Mouse (Mus musculus): ENCODE data around the gene Il9r.
"Not testable (repeated sequence)": the region's sequence is repeated elsewhere in the genome, so short reads cannot be mapped to it uniquely, and the experiment has no call there.

Il9r gene

DNA sequence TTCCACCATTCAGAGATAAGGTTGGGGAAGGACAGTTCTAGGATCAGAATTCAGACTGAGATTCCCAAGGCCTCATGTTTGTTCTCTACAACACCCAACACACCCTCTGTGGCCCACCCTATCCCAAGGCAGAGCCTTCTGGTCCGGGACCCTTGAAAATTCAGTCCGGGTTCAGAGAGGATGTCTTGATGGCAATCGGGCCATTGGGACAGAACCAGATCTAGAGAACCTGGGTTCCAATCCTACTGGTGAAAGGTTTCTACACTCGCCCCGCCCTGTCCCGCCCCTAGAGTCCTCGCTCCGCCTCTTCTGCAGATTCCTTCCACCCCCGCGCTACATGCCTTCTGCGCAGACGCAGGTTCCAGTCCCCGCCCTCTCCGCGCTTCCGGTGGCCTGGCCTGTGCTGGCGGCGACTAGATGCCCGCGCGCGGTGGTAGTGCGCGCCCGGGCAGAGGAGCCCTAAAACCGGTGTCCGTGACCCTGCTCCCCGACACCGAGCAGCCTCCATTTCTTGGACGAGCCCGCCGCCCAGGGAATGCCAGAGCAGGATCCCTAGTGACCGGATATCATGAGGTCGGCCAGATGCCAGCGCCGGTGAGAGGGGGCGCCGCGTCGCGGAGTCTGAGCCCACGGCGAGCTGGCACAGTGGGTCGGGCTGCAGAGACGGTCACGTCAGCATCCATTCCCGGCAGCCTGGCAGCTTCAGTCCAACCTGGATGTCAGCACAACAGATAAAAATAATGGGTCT lies 26.2 kb upstream of the Il9r start, which contains the start of gene Mpg:
Gene Mpg, plus strand, starts transcription at position 382 of the 748 bp plus-strand sequence.
- DNase-seq (ENCODE audit: low spot score): peak; percentile 92

DNA sequence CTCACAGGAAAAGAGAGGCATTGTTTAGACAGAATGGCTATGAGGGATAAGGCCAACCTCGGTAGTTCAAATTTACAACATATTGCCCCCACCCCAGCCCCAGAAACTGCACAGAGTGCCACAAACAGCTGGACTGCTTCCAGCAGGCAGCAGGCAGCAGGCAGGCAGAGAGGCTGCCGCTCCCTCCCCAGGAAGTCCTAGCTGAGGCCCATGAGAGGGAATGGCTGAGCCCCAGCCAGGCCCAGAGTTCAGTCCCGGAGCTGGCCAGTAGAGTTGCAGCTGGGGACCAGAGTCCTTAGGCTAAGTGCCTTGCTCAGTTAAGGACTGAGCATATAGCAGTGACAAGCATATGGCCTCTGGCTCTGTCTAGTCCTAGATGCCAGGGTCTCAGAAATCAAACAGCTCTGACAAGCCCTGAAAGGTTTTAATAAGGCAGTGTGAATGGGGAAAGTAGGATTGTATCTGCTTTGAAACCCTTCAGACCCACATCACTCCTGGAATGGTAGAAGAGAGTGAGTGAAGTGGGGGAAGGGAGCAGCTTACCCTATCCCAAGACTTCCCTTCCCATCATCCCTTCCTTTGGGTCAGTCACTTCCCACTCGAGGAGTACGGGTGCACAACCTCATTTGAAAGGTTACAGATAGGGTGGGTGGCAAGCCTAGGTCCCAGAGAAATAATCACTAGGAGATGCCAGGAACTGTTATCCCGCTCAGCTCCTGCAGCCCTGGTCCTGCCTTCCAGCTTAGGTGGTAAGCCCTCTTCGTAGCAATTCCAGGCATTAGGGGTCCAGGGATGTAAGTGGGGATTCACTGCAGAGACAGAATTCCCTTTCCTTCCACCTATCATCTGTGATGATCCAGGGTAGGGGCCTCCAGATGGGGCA lies 25.4 kb upstream of the Il9r start:
- DNase-seq (ENCODE audit: low spot score): peak; percentile 93

DNA sequence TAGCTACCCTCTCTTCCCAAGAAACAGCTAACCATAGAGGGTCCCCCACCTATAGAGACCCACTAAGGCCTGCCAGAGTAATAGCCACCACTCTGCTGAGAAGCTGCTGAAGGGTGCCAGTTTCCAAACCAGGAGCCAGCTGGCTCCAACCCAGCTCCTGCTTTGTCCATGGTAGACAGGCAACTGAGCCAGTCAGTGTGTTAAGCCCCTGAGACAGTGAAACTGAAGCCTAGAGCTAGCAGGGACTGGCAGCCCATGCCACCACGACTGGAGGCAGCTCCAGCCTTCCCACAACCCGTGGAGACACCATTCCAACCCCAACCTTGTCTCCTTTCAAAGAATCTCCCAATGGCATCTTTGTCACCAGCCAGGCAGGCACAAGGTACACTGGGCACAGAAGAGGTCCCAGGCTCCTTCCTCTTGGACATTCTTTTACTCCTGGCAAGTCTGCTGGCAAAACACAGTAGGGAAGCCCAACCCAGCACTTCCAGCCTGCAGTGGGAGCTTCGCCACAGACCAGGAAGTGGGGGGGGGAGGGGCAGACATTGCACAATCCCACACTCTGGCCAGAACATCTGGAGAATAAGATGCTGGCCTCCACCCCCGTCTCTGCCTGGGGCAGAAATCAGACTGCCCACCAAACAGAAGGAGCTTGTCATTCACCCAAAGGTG lies 24.5 kb upstream of the Il9r start:
- DNase-seq (ENCODE audit: low spot score): peak; percentile 97

DNA sequence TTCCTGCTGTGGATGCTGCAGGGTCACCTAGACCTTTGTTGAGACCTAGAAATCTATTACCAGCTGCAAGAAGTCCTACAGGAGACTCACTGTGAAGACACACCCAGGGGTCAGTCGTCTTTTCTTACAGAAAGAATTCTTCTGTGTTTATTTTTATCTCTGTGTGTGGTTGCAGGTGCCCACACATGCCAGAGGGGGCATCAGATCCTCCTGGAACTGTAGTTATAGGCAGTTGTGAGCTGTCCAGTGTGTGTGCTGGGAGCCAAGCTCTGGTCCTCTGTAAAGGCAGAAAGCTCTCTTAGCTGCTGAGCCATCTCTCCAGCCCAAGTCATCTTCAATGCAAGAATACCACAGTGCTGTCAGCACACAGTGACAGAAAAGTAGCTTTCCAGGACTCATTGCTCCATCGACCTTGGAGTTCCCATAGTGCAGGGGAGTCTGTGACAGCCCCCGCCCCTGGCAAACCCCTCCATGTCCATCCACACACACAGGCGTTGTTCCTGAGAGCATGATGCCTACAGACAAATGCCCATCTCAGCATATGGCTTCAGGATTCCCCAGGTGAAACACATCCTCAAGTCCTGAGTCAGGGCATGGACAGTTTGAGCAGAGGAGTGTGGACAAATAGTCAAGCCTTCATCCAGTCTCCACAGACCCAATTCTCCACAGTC lies 23.4 kb upstream of the Il9r start:
- no peak for DNase-seq (ENCODE audit: low spot score)

DNA sequence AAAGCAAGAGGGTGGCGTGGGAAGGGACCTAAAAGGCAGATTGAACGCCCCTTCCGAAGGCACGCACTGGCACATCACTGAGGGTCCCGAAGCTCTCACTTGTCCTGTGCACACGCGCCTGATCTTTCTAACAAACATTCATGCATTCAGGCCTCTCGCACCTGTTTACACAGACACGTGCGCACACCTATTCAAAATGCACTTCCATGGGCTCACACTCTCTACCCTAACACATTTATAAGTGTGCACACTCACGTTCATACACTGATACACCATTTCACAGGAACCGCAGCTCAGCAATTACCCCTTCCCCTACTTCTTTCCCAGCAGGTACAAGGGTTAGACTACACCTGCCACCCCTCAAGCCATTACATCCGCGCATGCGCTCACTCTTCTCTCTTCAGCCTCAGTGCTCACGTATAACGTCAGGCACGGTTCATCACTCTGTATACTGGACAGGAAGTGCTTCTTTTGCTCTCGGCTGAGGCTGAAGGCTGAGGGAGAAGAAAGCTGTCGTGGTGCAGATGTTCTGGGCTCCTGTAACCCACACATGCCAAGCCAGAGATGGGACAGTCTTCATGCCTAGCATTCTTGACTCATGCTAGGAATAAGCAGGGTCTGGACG lies 22.6 kb upstream of the Il9r start:
- DNase-seq (ENCODE audit: low spot score): no peak

DNA sequence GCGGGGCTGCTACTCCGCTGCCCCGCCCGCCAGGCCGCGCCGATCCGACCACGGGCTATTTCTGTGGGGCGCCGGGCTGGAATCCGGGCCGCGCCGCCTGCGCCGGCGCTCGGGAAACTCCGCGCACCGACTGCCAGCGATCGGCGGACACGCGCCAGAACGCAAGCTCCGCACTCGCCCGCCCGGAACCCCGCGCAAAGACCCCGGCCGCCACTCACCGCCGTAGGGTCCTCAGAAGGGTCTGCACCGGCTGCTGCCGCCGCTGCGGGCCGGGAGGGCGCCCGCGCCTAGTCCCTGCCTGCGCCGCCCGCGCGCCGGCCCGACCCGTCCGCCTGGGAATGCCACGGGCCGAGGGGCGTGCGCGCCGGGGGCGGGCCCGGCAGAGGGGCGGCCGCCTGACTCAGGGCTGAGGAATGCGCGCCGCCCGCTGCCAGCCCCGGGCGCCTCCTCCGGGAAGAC lies 21.9 kb upstream of the Il9r start, which contains the start of gene Rhbdf1:
Gene Rhbdf1, minus strand, starts transcription at position 350 of the 459 bp plus-strand sequence.
- no peak for DNase-seq (ENCODE audit: low spot score)

DNA sequence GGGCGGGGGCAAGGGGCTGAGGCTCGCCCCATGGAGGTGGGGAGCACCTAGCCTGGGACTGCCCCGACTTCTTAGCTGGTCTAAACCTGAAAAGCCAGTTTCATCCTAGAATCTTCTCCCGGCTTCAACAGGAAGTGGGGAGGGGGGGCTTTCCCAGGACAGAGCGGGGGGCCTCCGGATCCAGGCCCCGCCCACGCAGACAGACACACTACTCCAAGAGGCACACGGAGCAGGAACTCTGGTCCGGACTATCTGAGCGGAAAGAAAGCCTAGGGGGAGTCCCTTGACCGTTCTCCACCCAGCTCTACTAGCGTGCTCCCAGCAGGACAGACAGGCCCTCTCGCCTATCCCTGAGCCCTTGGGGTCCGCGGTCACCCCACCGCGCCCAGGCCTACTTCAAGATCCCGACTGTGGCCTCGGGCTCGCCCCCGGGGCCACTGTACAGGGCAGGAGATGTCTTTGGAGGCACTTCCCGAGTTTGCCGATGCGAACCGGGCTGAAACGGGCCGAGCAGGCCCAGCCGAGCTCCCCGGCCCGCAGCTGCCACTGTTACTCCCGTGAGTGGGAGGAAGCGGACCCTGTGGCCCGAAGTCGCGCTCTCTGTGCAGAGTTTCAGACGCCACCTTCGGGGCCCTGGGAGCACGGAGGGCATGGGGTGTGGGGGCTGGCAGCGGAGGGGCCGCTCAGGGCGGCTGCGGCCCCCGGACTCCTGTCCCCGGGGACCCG lies 21.3 kb upstream of the Il9r start:
- DNase-seq (ENCODE audit: low spot score): peak; percentile 90

DNA sequence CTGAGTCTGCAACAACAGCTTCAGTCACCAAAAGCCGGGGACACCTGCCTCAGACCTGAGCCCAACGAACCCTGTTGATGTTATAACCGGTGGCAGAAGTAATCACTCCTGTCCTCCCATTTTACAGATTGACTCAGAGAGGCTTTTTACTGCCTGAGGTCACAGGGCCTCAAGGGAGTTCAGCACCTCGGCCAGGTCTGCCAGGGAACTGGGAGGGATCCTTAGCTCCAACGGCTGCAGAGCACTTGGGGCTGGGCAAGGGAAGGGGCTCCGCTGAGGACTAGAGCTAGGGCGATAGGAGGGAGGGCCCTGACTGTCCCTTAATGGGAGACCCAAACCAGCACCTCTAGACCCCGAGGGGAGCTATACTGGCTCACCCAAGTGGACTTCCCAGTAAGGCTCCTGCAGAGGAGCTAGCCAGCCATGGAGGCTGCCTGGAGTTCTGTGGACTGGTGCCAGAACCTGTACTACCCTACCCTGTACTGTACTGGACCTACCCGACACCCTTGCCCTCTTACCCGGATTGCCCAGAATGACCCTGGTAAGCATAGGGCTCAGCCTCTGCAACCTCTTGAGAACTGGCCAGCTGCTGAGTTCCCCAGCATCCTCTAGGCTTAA lies 20.6 kb upstream of the Il9r start:
- DNase-seq (ENCODE audit: low spot score): no peak

DNA sequence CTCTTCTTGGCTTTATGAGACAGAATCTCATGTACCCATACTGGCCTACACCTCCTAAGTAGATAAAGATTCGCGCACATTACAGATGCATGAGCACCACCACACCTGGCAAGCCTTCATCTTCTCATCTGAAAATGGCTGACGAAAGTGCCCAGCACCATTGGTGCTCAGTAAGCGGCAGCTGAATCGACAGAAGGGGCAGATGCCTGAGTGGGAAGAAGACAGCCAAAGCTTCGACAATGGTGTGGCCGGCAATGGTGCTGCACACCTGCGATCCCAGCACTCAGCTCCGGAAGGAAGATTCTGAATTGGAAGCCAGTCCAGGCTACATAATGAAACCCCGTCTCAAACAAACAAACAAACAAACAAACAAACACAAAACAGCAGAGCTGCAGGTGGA lies 19.2 kb upstream of the Il9r start:
- no peak for DNase-seq (ENCODE audit: low spot score)

DNA sequence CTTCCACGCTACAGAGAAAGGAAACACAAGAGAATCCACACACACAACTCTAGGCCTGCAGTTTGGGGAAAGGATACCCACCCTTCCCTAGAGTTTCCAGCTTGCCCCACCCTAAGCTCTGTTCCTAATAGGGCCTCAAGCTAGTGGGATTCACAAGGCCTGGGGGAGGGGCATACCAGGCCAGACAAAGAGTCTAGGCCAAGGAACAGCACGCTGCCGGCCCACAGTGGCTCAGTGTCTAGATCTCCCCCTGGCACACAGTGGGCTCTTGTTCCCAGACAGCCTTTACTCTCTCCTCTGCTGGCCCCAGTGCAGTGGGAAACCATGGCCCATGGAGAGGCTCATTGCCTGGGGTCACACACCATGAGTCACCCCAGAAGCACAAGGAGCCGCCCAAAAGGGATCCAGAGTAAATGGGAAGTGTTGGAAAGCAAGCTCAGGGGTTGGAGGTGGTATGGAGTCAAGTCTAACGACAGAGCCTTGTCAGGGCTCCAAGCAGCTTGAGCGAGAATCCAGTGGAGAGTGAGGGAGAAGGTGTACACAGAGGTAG lies 18.5 kb upstream of the Il9r start:
- no peak for DNase-seq (ENCODE audit: low spot score)

DNA sequence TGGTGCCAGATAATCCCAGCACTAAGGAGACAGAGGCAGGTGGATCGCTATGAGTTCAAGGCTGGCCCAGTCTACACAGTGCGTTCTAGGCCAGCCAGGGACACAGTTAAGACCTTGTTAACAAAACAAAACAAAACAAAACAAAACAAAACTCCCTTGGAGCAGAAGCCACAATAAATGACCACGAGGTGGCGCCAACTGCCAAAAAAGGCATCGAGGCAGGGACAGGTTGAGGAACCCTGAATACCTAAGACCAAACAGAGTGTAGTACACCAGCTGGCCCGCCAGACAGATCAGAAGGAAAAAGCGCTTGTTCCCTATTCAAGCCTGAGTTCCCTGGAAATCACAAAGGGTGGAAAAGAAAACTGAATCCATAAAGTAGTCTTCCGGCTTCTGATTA lies 16.8 kb upstream of the Il9r start:
- peak; percentile 86 for DNase-seq (ENCODE audit: low spot score)

DNA sequence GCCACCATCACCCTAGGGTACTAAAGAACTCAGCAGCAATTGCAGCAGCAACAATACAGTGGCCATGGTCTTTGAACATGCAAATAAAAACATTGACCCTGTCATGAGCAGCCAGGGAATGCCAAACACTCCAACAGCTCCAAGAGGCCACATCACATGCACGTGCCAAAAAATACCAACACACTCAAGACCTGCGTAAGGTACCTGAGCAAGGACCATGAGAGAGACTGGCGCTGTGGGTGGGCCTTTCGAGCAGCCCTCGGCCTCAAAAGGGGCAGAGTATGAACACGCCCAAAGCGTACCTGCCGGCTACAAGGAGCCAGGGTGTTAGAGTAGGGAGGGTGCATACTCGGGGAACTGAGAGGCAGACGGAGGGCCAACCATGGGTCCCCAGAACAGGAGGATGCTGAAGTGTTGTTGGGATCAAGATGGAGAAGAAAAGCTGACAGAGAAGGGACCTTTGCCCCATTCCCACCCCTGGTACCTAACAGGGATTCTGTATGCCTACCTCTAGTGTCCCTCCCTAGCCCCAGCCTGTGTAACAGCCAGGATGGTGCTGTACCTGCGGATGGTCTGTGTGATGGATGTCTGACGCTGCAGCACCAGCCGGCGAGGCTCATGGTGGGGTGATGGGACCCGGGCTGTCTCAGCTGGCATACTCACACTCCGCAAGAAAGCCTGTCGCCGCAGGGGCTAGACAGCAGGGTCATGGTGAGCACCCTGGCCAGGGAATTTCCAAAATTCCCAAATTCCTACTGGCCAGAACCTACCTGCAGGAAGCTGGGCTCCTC lies 15.5 kb upstream of the Il9r start:
- DNase-seq (ENCODE audit: low spot score): no peak

DNA sequence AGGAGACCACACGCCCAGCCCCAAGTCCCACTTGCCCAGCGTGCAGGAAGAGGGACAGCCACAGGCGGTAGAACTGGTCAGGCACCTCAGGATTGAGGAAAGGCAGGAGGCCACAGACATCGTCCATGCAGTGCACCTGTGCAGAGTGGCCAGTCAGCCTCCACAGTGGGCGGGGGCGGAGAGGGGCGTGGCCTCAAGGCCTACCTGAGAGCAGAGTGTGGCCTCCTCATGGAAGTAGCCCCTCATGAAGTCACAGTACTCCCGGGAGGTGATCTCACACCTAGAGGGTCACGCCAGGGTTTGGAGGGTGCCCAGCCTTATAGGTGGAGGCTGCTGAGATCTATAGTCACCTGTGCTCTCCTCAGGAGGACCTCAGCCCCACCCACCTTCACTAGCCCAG lies 10.5 kb upstream of the Il9r start:
- no peak for DNase-seq (ENCODE audit: low spot score)

DNA sequence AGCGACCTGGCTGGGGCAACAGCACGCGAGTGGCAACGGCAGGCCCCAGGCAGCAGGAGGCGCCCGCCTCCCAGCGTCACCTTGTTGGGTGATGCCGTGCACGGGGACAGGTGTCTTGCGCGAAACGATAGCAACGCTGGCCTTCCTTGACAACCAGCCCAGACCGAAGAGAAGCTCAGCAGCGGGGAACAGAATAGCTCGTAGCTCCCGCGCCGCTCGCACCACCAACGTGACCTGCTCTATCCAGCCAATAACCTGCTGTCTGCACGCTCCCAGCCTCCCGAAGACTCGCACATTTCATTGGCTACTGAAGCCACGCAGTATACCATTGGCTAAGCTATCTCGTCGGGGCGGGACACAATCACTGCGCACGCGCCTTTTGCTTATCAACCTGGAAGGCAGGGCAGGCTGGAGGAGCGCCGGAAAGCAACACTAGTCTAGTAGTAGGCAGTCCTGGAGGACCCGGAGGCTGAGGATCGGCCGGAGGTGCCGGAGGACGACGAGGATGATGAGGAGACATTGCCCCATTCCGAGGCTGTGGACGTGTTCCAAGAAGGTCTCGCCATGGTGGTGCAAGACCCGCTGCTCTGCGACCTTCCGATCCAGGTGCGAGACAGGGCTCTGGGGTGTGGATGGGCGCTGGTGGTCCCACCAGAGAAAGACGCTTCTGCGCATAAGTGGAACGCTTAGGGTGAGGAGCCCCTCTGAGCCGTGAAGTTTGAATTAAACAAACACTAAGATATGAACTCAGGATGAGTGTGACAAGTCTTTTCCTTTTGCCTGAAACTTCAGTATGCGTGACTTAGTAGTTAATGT lies 5.2 kb upstream of the Il9r start, which contains the start of gene Snrnp25:
Gene Snrnp25, plus strand, starts transcription at position 358 of the 816 bp plus-strand sequence.
- peak; percentile 99 for DNase-seq (ENCODE audit: low spot score)

DNA sequence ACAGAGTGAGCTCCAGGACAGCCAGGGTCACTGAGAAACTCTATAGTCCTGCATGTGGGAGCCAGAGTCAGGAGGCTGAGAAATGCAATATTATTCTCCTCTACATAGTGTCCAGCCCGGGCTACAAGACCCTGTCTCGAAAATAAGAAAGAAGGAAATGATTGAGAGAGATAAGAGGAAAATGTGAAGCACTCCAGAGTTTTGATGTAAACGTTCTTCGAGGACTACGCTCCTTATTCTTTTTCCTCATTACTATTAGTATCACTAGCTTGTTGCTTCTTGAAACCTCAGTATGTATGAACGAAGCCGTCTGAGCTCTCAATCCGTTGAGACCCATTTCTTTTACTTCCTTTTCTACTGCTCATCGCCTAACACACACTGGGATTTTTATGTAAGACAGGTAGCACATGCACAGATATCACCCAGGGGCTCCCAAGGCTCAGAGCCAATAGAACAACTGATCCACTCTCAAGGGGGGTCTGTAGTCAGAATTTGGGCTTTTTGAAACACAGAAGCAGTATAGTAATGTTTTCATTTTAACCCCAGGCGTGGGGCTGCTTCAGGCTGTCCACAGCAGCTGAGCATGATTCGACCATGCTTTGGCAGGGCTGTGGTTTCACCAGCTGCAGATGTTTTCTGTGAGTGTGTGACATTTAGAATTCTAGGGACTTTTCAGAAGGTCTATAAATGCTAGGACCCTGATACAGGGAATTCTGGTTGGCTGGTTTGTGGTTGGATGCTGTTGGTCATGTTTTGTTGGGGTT lies 2.0 kb upstream of the Il9r start:
- no peak for DNase-seq (ENCODE audit: low spot score)

DNA sequence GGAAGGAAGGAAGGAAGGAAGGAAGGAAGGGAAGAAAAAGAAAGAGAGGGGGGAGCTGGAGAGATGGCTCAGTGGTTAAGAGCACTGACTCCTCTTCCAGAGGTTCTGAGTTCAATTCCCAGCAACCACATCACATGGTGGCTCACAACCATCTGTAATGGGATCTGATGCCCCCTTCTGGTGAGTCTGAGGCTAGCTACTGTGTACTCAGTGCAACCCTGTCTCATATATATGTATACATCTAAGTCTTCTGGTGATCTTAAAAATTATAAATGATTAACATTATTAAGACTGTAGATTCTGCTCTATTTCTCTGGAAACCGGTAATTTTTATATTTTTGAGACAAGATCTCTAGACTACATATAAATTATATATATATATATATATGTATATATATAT lies 913 bp upstream of the Il9r start:
- DNase-seq (ENCODE audit: low spot score): not testable (repeated sequence)

DNA sequence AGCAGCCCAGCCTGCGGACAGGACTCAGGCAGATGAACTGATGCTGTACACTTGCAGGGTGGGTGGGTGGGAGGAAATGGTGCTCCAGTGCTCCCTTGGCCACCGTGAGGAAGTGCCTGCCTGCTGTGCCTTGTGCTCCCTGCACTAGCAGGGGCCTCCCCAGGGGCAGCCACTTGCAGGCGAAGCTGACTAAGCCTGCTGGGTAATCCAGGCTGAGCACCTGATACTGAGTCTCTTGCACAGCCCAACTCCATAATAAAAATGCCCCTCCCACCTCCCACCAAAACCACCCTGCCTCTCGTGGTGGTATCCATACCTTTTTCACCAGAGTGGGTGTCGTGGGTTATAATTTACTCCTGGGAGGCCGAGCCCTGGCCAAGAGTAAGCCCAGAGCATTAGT lies 849 bp downstream of the Il9r start:
- no peak for DNase-seq (ENCODE audit: low spot score)

All from adipocyte (in vitro differentiated cells).